Mouse (Mus musculus) MEL (cell line): ENCODE results near the gene BC030500. TPM values are rescaled to one million over a fixed set of nuclear protein-coding genes. Genes with fewer than 3 reads are reported as not detected.

ENCODE experiments used
- DNase-seq: peaks from one replicate; pipeline ENCODE4 v3.0.0; 2011; ENCODE audit warnings: low read depth, low spot score
- H3K27ac ChIP-seq: 2 replicates; pipeline ENCODE4 v1.5.1; 2012; ENCODE audit warnings: low read depth, mild to moderate bottlenecking, control low read depth, low read length, moderate library complexity; ENCODE audit not compliant: control insufficient read depth
- H3K27me3 ChIP-seq, 2 experiments: fragments of 150-350 bp in 1 of 2; sonication (generic) in 1 of 2; 2 replicates each; pipeline ENCODE4 v1.6.1; 2012; ENCODE audit warnings: low read length in 2 of 2, mild to moderate bottlenecking in 2 of 2, improper control_type of control experiment in 1 of 2, moderate library complexity in 1 of 2; ENCODE audit not compliant: insufficient read depth in 2 of 2, control insufficient read depth in 1 of 2
- H3K36me3 ChIP-seq, 2 experiments: 2 replicates each; pipeline ENCODE4 v1.6.1; 2012 to 2014; ENCODE audit warnings: low read length in 2 of 2, improper control_type of control experiment in 1 of 2, inconsistent platforms in 1 of 2, mild to moderate bottlenecking in 1 of 2; ENCODE audit not compliant: insufficient read depth in 2 of 2, control insufficient read depth in 1 of 2
- H3K4me1 ChIP-seq, 2 experiments: fragments of 150-350 bp in 1 of 2; sonication (generic) in 1 of 2; 2 replicates each; pipeline ENCODE4 v1.6.1; 2012; ENCODE audit warnings: low read length in 2 of 2, improper control_type of control experiment in 1 of 2, mild to moderate bottlenecking in 1 of 2; ENCODE audit not compliant: insufficient read depth in 2 of 2, control insufficient read depth in 1 of 2
- H3K4me3 ChIP-seq, 2 experiments: fragments of 150-350 bp in 1 of 2; sonication (generic) in 1 of 2; 2 replicates each; pipeline ENCODE4 v1.5.1; 2012; ENCODE audit warnings: low read depth in 2 of 2, low read length in 2 of 2, mild to moderate bottlenecking in 2 of 2, moderate library complexity in 2 of 2, control low read depth in 1 of 2, improper control_type of control experiment in 1 of 2; ENCODE audit not compliant: control insufficient read depth in 1 of 2, insufficient read depth in 1 of 2
- H3K79me2 ChIP-seq: 2 replicates; pipeline ENCODE4 v1.6.1; 2012; ENCODE audit warnings: mild to moderate bottlenecking, low read length, moderate library complexity; ENCODE audit not compliant: control insufficient read depth, poor library complexity, insufficient read depth
- H3K9ac ChIP-seq: 2 replicates; pipeline ENCODE4 v1.6.1; 2012; ENCODE audit warnings: low read depth, mild to moderate bottlenecking, control low read depth, low read length, moderate library complexity; ENCODE audit not compliant: control insufficient read depth, poor library complexity, severe bottlenecking
- H3K9me3 ChIP-seq: fragments of 150-350 bp; sonication (generic); replicated peaks from 2 replicates; pipeline ENCODE4 v1.6.1; 2012; ENCODE audit warnings: mild to moderate bottlenecking, low read length, improper control_type of control experiment, moderate library complexity; ENCODE audit not compliant: insufficient read depth
- BHLHE40 ChIP-seq: IDR thresholded peaks from 2 replicates; pipeline ENCODE4 v1.6.1; 2012; ENCODE audit warnings: low read depth, mild to moderate bottlenecking, inconsistent platforms, low read length, improper control_type of control experiment, borderline replicate concordance
- CTCF ChIP-seq, 3 experiments: IDR thresholded peaks in 2 of 3; conservative IDR thresholded peaks in 1 of 3; 2 replicates each; pipeline ENCODE4 v1.5.1; 2011 to 2012; ENCODE audit warnings: low read length in 3 of 3, low read depth in 2 of 3, mild to moderate bottlenecking in 2 of 3, improper control_type of control experiment in 1 of 3, inconsistent platforms in 1 of 3, mixed read lengths in 1 of 3, moderate library complexity in 1 of 3; ENCODE audit not compliant: control insufficient read depth in 1 of 3, insufficient read depth in 1 of 3, poor library complexity in 1 of 3, severe bottlenecking in 1 of 3
- E2F4 ChIP-seq: IDR thresholded peaks from 2 replicates; pipeline ENCODE4 v1.6.1; 2011; ENCODE audit warnings: low read depth, low read length, improper control_type of control experiment, borderline replicate concordance
- ELF1 ChIP-seq: IDR thresholded peaks from 2 replicates; pipeline ENCODE4 v1.6.1; 2014; ENCODE audit warnings: low read depth, mild to moderate bottlenecking, inconsistent platforms, low read length, improper control_type of control experiment, moderate library complexity
- EP300 ChIP-seq, 2 experiments: IDR thresholded peaks; 2 replicates each; pipeline ENCODE4 v1.6.1; 2011; ENCODE audit warnings: improper control_type of control experiment in 2 of 2, low read length in 2 of 2, low read depth in 1 of 2, mild to moderate bottlenecking in 1 of 2
- GABPA ChIP-seq: IDR thresholded peaks from 2 replicates; pipeline ENCODE4 v1.6.1; 2012; ENCODE audit warnings: low read depth, mild to moderate bottlenecking, inconsistent platforms, low read length, improper control_type of control experiment, moderate library complexity
- GATA1 ChIP-seq: IDR thresholded peaks from 2 replicates; pipeline ENCODE4 v1.6.1; 2011; ENCODE audit warnings: low read depth, low read length, improper control_type of control experiment
- MAZ ChIP-seq: IDR thresholded peaks from 2 replicates; pipeline ENCODE4 v1.6.1; 2012; ENCODE audit warnings: low read depth, mild to moderate bottlenecking, inconsistent platforms, low read length, improper control_type of control experiment
- MXI1 ChIP-seq: IDR thresholded peaks from 2 replicates; pipeline ENCODE4 v1.6.1; 2011; ENCODE audit warnings: mild to moderate bottlenecking, low read depth, low read length, improper control_type of control experiment
- MYC ChIP-seq: IDR thresholded peaks from 2 replicates; pipeline ENCODE4 v1.6.1; 2011; ENCODE audit warnings: low read depth, mild to moderate bottlenecking, low read length, improper control_type of control experiment, moderate library complexity
- NELFE ChIP-seq: IDR thresholded peaks from 2 replicates; pipeline ENCODE4 v1.6.1; 2011; ENCODE audit warnings: low read depth, low read length, improper control_type of control experiment
- POLR2A ChIP-seq, 2 experiments: IDR thresholded peaks; 2 replicates each; pipeline ENCODE4 v1.6.1; 2011 to 2012; ENCODE audit warnings: low read length in 2 of 2, mild to moderate bottlenecking in 2 of 2, control low read depth in 1 of 2, improper control_type of control experiment in 1 of 2, low read depth in 1 of 2, moderate library complexity in 1 of 2; ENCODE audit not compliant: control insufficient read depth in 1 of 2, insufficient read depth in 1 of 2, poor library complexity in 1 of 2
- RAD21 ChIP-seq: IDR thresholded peaks from 2 replicates; pipeline ENCODE4 v1.6.1; 2011; ENCODE audit warnings: mild to moderate bottlenecking, low read depth, low read length, improper control_type of control experiment
- RCOR1 ChIP-seq: IDR thresholded peaks from 2 replicates; pipeline ENCODE4 v1.6.1; 2012; ENCODE audit warnings: low read depth, mild to moderate bottlenecking, inconsistent platforms, low read length, improper control_type of control experiment
- SIN3A ChIP-seq: IDR thresholded peaks from 2 replicates; pipeline ENCODE4 v1.6.1; 2012; ENCODE audit warnings: low read length, improper control_type of control experiment, inconsistent platforms
- TBP ChIP-seq: IDR thresholded peaks from 2 replicates; pipeline ENCODE4 v1.8.0; 2011; ENCODE audit warnings: low read depth, low read length, improper control_type of control experiment
- USF1 ChIP-seq: IDR thresholded peaks from 2 replicates; pipeline ENCODE4 v1.6.1; 2014; ENCODE audit warnings: low read depth, mild to moderate bottlenecking, inconsistent platforms, low read length, improper control_type of control experiment, moderate library complexity
- ZC3H11A ChIP-seq: IDR thresholded peaks from 2 replicates; pipeline ENCODE4 v1.6.1; 2012; ENCODE audit warnings: low read depth, mild to moderate bottlenecking, inconsistent platforms, low read length, improper control_type of control experiment
- ZKSCAN1 ChIP-seq: IDR thresholded peaks from 2 replicates; pipeline ENCODE4 v1.6.1; 2012; ENCODE audit warnings: low read depth, mild to moderate bottlenecking, inconsistent platforms, low read length, improper control_type of control experiment, moderate library complexity
- polyA plus RNA-seq, 2 experiments: library from polyadenylated mRNA; stranded (reverse) in 1 of 2; unstranded in 1 of 2; fragments of >175 nt in 1 of 2; fragments of >200 nt in 1 of 2; gene quantifications; 2 replicates each; pipeline versions ENCODE4 v1.2.1 to v1.2.4; 2012; ENCODE audit warnings: low replicate concordance in 2 of 2, low read depth in 1 of 2; ENCODE audit not compliant: insufficient read length in 2 of 2, insufficient read depth in 1 of 2, missing spikeins in 1 of 2
- total RNA-seq: library from RNA; depleted of rRNA; stranded (reverse); fragments of 300-350 nt; gene quantifications from 2 replicates; pipeline ENCODE4 v1.2.3, GENCODE M21; 2012

Gene BC030500
- total and polyA plus RNA-seq, 3 experiments: not detected

GRCm38 (mm10) chr8:58912840-58913639 lies 1.5 kb downstream of the BC030500 start:
- no peaks in the 10 kb centered on the region for H3K27me3 ChIP-seq
- no peaks in the 10 kb centered on the region for H3K36me3 ChIP-seq
- no peak overlapping the region for H3K9ac ChIP-seq
- H3K9me3 ChIP-seq: no peaks in the 10 kb centered on the region
- H3K27ac ChIP-seq: no peak overlapping the region
- no peak overlapping the region for H3K4me3 ChIP-seq
- no peaks in the 10 kb centered on the region for H3K79me2 ChIP-seq
- DNase-seq: no peak
- TF ChIP-seq TBP: no peak
- no peak for TF ChIP-seq NELFE
- no peak for TF ChIP-seq POLR2A (IDR thresholded peaks at IDR 0.05; ENCODE audit: control insufficient read depth in 1 of 2, insufficient read depth in 1 of 2, low read depth in 1 of 2, low read length in 2 of 2, poor library complexity in 1 of 2)
- TF ChIP-seq GATA1: no peak
- TF ChIP-seq BHLHE40: no peak
- no peak for TF ChIP-seq USF1
- TF ChIP-seq SIN3A: no peak
- TF ChIP-seq MAZ: no peak
- TF ChIP-seq CTCF (IDR thresholded peaks at IDR 0.05 in 2 of 3, conservative IDR thresholded peaks at IDR 0.05 in 1 of 3; ENCODE audit: control insufficient read depth in 1 of 3, insufficient read depth in 1 of 3, low read depth in 2 of 3, low read length in 3 of 3, poor library complexity in 1 of 3, severe bottlenecking in 1 of 3): no peak
- no peak for TF ChIP-seq RCOR1
- TF ChIP-seq ELF1: no peak
- TF ChIP-seq E2F4: no peak
- TF ChIP-seq MYC: no peak
- TF ChIP-seq RAD21: no peak
- no peaks in the 10 kb centered on the region for H3K4me1 ChIP-seq

GRCm38 (mm10) chr8:58913640-58913968 lies 2.0 kb downstream of the BC030500 start:
- H3K4me3 ChIP-seq: no peak overlapping the region
- no peak overlapping the region for H3K27ac ChIP-seq
- H3K36me3 ChIP-seq: no peaks in the 10 kb centered on the region
- no peaks in the 10 kb centered on the region for H3K79me2 ChIP-seq
- H3K9me3 ChIP-seq: no peaks in the 10 kb centered on the region
- no peak for DNase-seq
- TF ChIP-seq EP300 (IDR thresholded peaks at IDR 0.05; ENCODE audit: low read depth in 1 of 2, low read length in 2 of 2) (no peak), POLR2A (IDR thresholded peaks at IDR 0.05; ENCODE audit: control insufficient read depth in 1 of 2, insufficient read depth in 1 of 2, low read depth in 1 of 2, low read length in 2 of 2, poor library complexity in 1 of 2) (no peak), ZKSCAN1 (no peak), ZC3H11A (no peak), MXI1 (no peak), GATA1 (no peak), GABPA (no peak)
- no peaks in the 10 kb centered on the region for H3K4me1 ChIP-seq
- no peaks in the 10 kb centered on the region for H3K27me3 ChIP-seq
- no peak overlapping the region for H3K9ac ChIP-seq
